Mouse (Mus musculus) olfactory bulb, adult 2 months (tissue): ENCODE results near the gene Eps15.

Source experiments
- CTCF ChIP-seq: fragments of 200-500 bp; IDR thresholded peaks from 2 replicates; pipeline ENCODE4 v1.5.1; 2012; ENCODE audit warnings: low read depth, mild to moderate bottlenecking, low read length, moderate library complexity; ENCODE audit not compliant: insufficient read depth
- POLR2A ChIP-seq: fragments of 200-500 bp; IDR thresholded peaks from 2 replicates; pipeline ENCODE4 v1.6.1; 2012; ENCODE audit warnings: mild to moderate bottlenecking, low read depth, low read length, moderate library complexity; ENCODE audit not compliant: insufficient read depth

GRCm38 (mm10) chr4:109253664-109254151, 26.4 kb upstream of the Eps15 start:
- no peak for TF ChIP-seq CTCF
- TF ChIP-seq POLR2A, result no peak
